Mouse (Mus musculus) embryonic stem cell, embryonic (primary cell): ENCODE measurements around the gene Tln2.

Source experiments
- CTCF ChIA-PET, 4 experiments: fragments of 300-600 bp in 2 of 4; fragments of 350-600 bp in 2 of 4; sonication (Branson Sonifier 250); formaldehyde crosslinking; loops; one replicate each; lab custom pipeline; 2022; ENCODE audit warnings: inconsistent platforms in 2 of 4; lab: Charles Lee
- POLR2A ChIA-PET, 4 experiments: fragments of 300-600 bp in 2 of 4; fragments of 350-600 bp in 2 of 4; sonication (Branson Sonifier 250); formaldehyde crosslinking; loops; one replicate each; lab custom pipeline; 2022; ENCODE audit warnings: antibody characterized with exemption in 4 of 4, inconsistent platforms in 1 of 4; lab: Charles Lee

Tln2 gene

DNA sequence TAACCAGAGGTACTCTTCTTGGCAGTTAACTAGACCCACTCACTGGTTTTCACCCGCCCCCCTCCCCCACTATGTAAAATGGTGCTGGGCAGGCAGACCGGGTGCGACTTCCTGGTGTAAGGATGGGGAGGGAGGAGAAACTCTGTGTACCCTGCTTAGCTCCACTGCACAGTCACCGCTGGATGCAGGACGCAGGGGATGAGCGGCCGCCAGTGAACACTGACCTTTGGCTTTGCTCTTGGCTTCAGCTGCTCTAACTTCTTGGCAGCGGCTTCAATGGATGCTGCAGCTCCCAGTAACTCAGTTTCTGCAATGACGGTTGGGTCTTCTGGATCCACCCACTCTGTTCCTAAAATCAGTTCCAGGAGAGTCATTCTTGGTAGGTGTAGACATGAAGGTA is 319.0 kb downstream of the Tln2 start:
- POLR2A ChIA-PET: interaction anchor here in 2 of 4 experiments (1.0 to 5.1 kb wide), 4 partner anchors 9 to 394 kb away, joined by 3 to 15 read pairs (median 4); no protein-coding TSS in a partner anchor

DNA sequence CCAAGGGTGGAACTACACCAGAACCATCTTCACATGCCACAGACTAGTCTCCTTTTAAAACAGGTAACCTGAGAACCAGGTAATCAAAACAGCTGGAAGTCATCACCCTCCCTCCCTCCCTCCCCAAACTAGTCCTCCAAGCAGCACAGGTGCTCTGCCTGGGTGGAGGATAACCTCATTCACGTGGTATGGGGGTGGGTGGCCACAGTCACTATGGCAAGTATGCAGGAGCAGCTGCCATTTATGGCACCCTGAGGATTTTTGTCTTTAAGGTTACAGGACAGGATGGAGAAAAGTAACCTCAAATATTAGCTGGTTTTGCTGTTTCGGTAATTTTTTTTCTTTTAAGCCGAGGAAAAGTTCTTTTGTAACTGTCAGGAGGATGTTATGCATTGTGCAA is 322.5 kb downstream of the Tln2 start:
- CTCF ChIA-PET: no interaction called here
- POLR2A ChIA-PET: interaction anchor here in 3 of 4 experiments (0.6 to 2.3 kb wide), 15 partner anchors 8 to 1644 kb away, joined by 3 to 14 read pairs (median 3); partner anchors contain the start of gene Tpm1 (in 1 of the 3)

More for the DNA sequence above, 319.0 kb downstream of the Tln2 start:
- CTCF ChIA-PET: no interaction called here

- ChIA-PET POLR2A (interaction anchor here in 2 of 4 experiments (0.9 to 2.3 kb wide), 3 partner anchors 7 to 309 kb away, joined by 3 to 8 read pairs (median 4); no protein-coding TSS in a partner anchor), CTCF (no interaction called here)
These were observed 323.9 kb downstream of the Tln2 start for GRCm38 (mm10) chr9:67235441-67236217.

- ChIA-PET POLR2A (interaction anchor here in 1 of 4 experiments (0.6 to 2.1 kb wide), 4 partner anchors 8 to 35 kb away, joined by 3 to 8 read pairs (median 3); no protein-coding TSS in a partner anchor), CTCF (interaction anchor here in 3 of 4 experiments (0.8 to 3.3 kb wide), 5 partner anchors 8 to 290 kb away, joined by 3 to 12 read pairs (median 4); no protein-coding TSS in a partner anchor)
These were observed 330.5 kb downstream of the Tln2 start for GRCm38 (mm10) chr9:67229033-67229432.

- POLR2A ChIA-PET: interaction anchor here in 3 of 4 experiments (0.6 to 2.1 kb wide), 7 partner anchors 9 to 24 kb away, joined by 3 to 13 read pairs (median 5); no protein-coding TSS in a partner anchor
- CTCF ChIA-PET: interaction anchor here (0.5 to 1.8 kb wide), 30 partner anchors 8 to 1168 kb away, joined by 3 to 12 read pairs (median 4); no protein-coding TSS in a partner anchor
These were observed 339.1 kb downstream of the Tln2 start for GRCm38 (mm10) chr9:67220388-67220787.

GRCm38 (mm10) chr9:67218001-67218400 is 341.5 kb downstream of the Tln2 start:
- CTCF ChIA-PET: no interaction called here
- POLR2A ChIA-PET: interaction anchor here in 2 of 4 experiments (1.2 to 1.4 kb wide), 3 partner anchors 10 to 26 kb away, joined by 3 to 7 read pairs (median 4); no protein-coding TSS in a partner anchor

DNA sequence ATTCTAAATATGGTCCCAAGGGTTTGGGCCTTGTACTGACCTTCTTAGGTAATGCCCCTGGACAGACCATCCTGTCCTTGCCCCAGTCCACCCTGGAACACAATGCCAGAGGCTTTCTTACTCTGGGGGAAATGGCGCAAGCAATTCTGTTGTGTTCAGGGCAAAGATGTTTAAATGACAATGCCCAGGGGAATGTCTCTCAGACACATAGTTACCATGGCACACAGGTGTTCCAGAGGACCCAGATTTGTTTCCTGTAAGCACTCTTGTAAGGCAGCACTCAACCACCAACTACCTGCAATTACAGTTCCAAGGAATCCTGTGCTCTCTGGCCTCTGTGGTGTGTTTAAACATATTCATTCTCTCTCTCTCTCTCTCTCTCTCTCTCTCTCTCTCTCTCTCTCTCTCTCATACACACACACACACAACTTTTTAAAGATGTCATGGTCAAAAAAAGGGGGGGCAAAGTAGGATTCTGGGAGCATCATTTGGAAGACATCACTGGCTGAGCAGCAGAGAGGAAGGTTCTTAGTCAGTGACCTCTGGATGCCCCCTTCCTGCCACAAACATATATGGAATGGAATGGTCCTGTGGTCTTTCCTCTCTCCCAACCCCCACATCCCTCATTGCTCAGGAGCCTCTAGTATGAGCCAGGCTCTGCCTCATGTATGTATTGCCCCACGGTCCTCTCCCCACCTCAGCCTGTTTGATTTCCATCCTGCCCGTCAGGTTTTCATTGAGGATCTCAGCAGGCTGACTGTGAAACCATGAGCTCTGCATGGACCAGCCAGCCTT is 345.1 kb downstream of the Tln2 start:
- POLR2A ChIA-PET: interaction anchor here in 2 of 4 experiments (0.9 to 10.0 kb wide), 4 partner anchors 12 to 43 kb away, joined by 3 to 195 read pairs (median 6); no protein-coding TSS in a partner anchor
- CTCF ChIA-PET: interaction anchor here in 3 of 4 experiments (0.6 to 3.5 kb wide), 9 partner anchors 16 to 215 kb away, joined by 3 to 29 read pairs (median 4); partner anchors contain the start of gene Tpm1 (in 1 of the 3)

DNA sequence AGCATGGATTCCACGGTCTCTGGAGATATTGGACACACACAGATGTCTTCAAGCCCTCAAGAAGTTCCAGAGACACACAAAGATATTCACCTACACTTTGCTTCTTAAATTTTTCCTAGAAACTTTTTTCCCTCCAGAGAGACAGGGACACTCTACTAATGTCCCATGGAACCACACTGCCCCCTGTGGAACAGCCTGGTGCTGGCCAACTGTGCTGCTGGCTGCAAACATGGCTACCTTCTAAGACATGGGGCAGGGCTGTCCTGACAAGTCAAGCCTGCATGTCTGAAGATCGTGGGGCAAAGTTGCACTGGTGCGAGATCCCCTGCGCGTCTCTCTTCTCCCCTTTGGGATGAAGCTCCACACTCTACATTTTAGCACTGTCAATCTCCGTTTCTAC is 346.2 kb downstream of the Tln2 start:
- CTCF ChIA-PET: interaction anchor here in 3 of 4 experiments (0.6 to 3.5 kb wide), 12 partner anchors 8 to 212 kb away, joined by 3 to 29 read pairs (median 4); partner anchors contain the start of gene Tpm1 (in 1 of the 3)
- POLR2A ChIA-PET: interaction anchor here in 3 of 4 experiments (0.6 to 10.0 kb wide), 12 partner anchors 12 to 283 kb away, joined by 3 to 195 read pairs (median 4); no protein-coding TSS in a partner anchor

- ChIA-PET POLR2A (interaction anchor here in 2 of 4 experiments (0.5 to 10.0 kb wide), 10 partner anchors 10 to 211 kb away, joined by 3 to 195 read pairs (median 4); no protein-coding TSS in a partner anchor), CTCF (interaction anchor here in 2 of 4 experiments (0.7 to 3.5 kb wide), 7 partner anchors 9 to 369 kb away, joined by 3 to 16 read pairs (median 3); no protein-coding TSS in a partner anchor)
These were observed 348.3 kb downstream of the Tln2 start for GRCm38 (mm10) chr9:67211220-67211619.

DNA sequence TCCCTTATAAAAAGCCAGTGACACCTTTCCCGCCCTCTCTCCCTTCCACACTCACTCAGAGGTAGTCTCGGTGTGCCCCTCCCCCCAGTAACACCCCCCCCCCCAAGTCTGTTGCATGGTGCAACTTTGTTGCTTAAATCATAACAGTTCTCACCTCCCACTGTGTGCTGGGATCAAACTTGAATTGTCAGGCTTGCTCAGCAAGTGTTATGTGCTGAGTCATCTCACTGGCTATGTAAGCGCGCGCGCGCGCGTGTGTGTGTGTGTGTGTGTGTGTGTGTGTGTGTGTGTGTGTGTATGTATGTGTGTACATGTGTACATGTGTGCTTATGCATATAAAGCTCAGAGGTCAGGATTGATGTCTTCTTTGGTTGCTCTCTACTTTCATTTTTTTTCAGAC is 350.1 kb downstream of the Tln2 start:
- POLR2A ChIA-PET: interaction anchor here (0.5 to 10.0 kb wide), 24 partner anchors 8 to 470 kb away, joined by 3 to 195 read pairs (median 4); no protein-coding TSS in a partner anchor
- CTCF ChIA-PET: interaction anchor here in 3 of 4 experiments (0.6 to 3.4 kb wide), 9 partner anchors 11 to 1023 kb away, joined by 3 to 10 read pairs (median 4); no protein-coding TSS in a partner anchor

DNA sequence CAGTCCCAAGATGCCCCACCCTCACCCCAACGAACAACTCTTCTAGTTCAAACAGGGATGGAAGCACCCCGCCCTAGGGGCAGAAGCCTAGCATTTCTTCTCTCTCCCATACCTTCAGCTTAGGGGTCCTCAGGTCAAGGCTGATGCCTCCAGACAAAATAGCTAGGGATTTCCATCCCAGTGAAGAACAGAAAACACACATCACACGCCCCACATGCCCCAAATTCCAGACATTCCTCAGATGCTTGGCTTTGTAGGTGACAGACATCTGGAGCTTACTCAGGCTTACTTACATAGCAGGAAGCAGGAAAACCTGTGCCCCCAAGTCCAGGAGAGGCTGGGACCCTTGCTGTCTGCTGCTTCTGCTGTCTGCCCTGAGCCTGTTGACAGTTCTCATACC is 351.1 kb downstream of the Tln2 start:
- POLR2A ChIA-PET: interaction anchor here (0.6 to 10.0 kb wide), 48 partner anchors 9 to 696 kb away, joined by 3 to 195 read pairs (median 4); partner anchors contain the start of gene Aph1b (in 1 of the 4)
- CTCF ChIA-PET: interaction anchor here (0.5 to 3.4 kb wide), 11 partner anchors 9 to 165 kb away, joined by 3 to 10 read pairs (median 4); no protein-coding TSS in a partner anchor

DNA sequence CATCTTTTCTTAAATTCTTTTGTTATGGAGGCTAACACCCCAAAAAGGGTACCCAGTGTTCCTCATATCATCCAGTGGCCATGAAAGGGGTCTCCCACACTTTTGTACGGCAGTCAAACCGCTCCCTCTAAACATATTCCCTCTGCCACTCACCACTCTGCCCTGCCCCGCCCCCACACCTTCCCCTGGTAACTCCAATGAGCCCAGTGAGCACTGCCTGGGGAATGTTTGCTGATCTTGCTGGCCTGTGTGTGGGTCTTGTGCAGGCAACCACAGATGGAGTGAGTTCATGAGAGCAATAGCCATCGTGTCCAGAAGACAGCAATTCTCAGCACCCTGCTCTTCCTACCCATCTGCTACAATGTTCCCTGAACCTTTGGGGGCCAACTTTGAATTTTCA is 354.3 kb downstream of the Tln2 start:
- ChIA-PET CTCF (interaction anchor here in 1 of 4 experiments (0.6 kb wide), 1 partner anchor 155 kb away, joined by 3 read pairs; no protein-coding TSS in a partner anchor), POLR2A (interaction anchor here (0.5 to 10.0 kb wide), 9 partner anchors 9 to 159 kb away, joined by 3 to 195 read pairs (median 4); no protein-coding TSS in a partner anchor)

- POLR2A ChIA-PET: interaction anchor here in 3 of 4 experiments (1.1 to 10.1 kb wide), 7 partner anchors 8 to 154 kb away, joined by 3 to 195 read pairs (median 3); no protein-coding TSS in a partner anchor
- CTCF ChIA-PET: interaction anchor here in 1 of 4 experiments (0.6 to 2.0 kb wide), 3 partner anchors 10 to 153 kb away, joined by 3 to 6 read pairs (median 4); no protein-coding TSS in a partner anchor
These were observed 362.9 kb downstream of the Tln2 start for GRCm38 (mm10) chr9:67196609-67197008.

DNA sequence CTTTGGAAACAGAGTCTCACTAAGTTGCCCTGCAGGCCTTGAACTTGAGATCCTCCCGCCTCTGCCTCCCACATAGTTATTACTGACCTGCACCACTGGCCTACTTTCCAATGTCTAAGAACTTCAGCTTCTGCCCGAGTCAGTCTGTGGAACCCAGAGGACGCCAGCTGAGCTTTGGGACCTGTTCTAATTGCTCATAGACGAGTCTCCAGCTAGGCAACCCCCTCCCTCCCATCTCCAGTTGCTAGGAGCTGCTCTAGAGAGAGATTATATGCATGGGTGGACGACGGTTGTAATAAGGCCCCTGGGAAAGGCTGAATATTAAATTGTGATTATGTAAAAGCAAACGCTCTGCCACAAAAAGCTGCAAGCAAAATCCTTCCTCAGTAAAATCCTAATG is 364.2 kb downstream of the Tln2 start:
- ChIA-PET CTCF (interaction anchor here in 2 of 4 experiments (0.8 to 2.0 kb wide), 3 partner anchors 12 to 17 kb away, joined by 3 to 6 read pairs (median 4); no protein-coding TSS in a partner anchor), POLR2A (interaction anchor here in 3 of 4 experiments (0.6 to 10.1 kb wide), 8 partner anchors 10 to 438 kb away, joined by 3 to 195 read pairs (median 4); no protein-coding TSS in a partner anchor)

DNA sequence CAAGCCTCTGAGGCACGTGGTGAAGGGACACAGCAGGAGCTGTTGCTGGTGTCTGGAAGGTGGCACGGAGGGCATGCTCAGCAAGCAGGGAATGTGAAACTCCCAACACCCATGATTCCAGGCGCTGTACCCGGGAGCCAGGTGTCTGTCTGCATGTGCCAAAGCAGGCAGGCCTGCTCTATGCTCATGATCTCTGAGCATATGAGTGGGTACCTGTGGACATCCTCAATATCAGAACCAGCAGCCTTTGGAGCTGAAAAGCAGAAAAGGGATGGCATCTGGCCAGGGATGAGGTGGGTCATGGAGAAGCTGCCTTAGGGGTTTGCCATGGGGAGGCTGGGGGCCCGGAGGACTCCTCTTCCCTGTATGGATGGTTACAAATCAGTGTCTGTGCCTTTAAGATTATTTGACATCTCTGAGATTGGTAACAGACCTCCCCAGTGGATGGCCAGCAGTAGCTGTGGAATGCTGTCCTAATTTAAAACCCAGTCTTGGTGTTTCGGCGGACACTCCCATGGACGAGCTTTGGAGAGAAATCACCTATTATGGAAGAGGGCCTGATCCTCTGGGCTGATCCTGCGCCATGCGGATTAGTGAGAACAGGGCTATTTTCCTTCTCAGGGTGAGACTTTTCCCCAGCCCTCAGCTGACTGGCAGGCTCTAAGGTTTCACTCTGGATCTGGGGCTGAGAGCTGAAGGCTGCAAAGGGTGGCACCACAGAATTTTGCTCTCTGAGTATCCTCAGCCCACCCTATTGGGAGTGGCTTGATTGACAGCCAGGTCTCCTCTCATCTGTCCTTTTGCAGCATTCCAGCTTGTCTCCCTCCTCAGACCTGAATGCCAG is 367.8 kb downstream of the Tln2 start:
- CTCF ChIA-PET: interaction anchor here in 2 of 4 experiments (0.6 to 0.7 kb wide), 2 partner anchors 18 to 659 kb away, joined by 3 read pairs; no protein-coding TSS in a partner anchor

GRCm38 (mm10) chr9:67187686-67188085 is 371.8 kb downstream of the Tln2 start:
- CTCF ChIA-PET: interaction anchor here in 1 of 4 experiments (1.2 kb wide), 1 partner anchor 33 kb away, joined by 3 read pairs; no protein-coding TSS in a partner anchor
- POLR2A ChIA-PET: no interaction called here

More for the DNA sequence above, 367.8 kb downstream of the Tln2 start:
- POLR2A ChIA-PET: interaction anchor here in 3 of 4 experiments (0.9 to 10.1 kb wide), 5 partner anchors 7 to 26 kb away, joined by 3 to 195 read pairs (median 7); no protein-coding TSS in a partner anchor
